8 mouse cellular contexts compared by ENCODE assay signal in the genomic region with DNA sequence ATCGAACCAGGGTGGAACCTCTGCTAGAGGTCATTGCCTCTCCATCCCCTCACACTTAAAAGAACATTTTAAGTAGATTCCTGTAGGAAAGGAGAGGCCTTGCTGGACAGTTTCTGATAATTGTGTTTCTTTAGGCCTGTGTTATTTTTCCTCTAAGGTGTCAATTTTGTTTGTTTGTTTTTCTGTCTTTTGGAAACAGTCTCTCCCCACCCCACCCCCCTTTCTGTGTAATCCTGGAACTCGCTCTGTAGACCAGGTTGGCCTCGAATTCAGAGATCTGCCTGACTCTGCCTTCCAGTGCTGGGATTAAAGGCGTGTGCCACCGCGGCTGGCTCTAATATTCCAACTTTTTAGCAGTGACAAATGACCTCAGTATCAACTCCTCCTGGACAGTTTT. TPM values are rescaled to one million over a fixed set of nuclear protein-coding genes. Genes with fewer than 3 reads are reported as not detected.
DNase-seq lines count a peak whose midpoint lies in the region; ATAC-seq and TF ChIP-seq lines count a peak whose summit lies in the region.

No protein-coding gene starts in this region.

- peaks cover 2% of the 10 kb centered on the region; the same call in 1 of the 2 replicates for H3K36me3 ChIP-seq in heart, embryonic 12.5 days
- peaks cover 16% of the 10 kb centered on the region for H3K36me3 ChIP-seq in E14TG2a.4 (ENCODE audit: insufficient read depth, low read length)
- no peaks in the 10 kb centered on the region for H3K36me3 ChIP-seq in forebrain, embryonic 15.5 days
- H3K36me3 ChIP-seq in liver, embryonic 16.5 days (ENCODE audit: control insufficient read depth, insufficient read depth) = peaks cover under 1% of the 10 kb centered on the region; the same call in 1 of the 2 replicates

- H3K27ac ChIP-seq in heart, embryonic 12.5 days (ENCODE audit: poor library complexity, severe bottlenecking) = peak overlapping the region; percentile 88
- H3K27ac ChIP-seq in forebrain, embryonic 15.5 days (replicated peaks) = peak overlapping the region; percentile 68
- peak overlapping the region; percentile 89 for H3K27ac ChIP-seq in liver, embryonic 16.5 days (ENCODE audit: low read length)

- H3K9ac ChIP-seq in heart, embryonic 12.5 days = peak overlapping the region; percentile 71
- peak overlapping the region; percentile 40; the same call in 1 of the 2 replicates for H3K9ac ChIP-seq in forebrain, embryonic 15.5 days (replicated peaks)
- peak overlapping the region; percentile 75 for H3K9ac ChIP-seq in liver, embryonic 16.5 days (ENCODE audit: low read depth, low read length)

- 54% methylated on average over 6 of the region's 6 CpGs for WGBS in heart, embryonic 12.5 days
- WGBS in forebrain, embryonic 15.5 days = 77% methylated on average over 6 of the region's 6 CpGs
- 44% methylated on average over 6 of the region's 6 CpGs for WGBS in liver, embryonic 16.5 days (ENCODE audit: insufficient replicate concordance)

- peak overlapping the region; percentile 75 for H3K4me2 ChIP-seq in heart, embryonic 12.5 days
- peak overlapping the region; percentile 59 for H3K4me2 ChIP-seq in forebrain, embryonic 15.5 days (replicated peaks)
- H3K4me2 ChIP-seq in liver, embryonic 16.5 days (ENCODE audit: low read depth, low read length) = peak overlapping the region; percentile 73

- H3K4me1 ChIP-seq in heart, embryonic 12.5 days (replicated peaks) = peaks cover 25% of the 10 kb centered on the region
- H3K4me1 ChIP-seq in E14TG2a.4 (replicated peaks; ENCODE audit: low read depth, low read length) = peaks cover 42% of the 10 kb centered on the region
- H3K4me1 ChIP-seq in forebrain, embryonic 15.5 days = peaks cover 22% of the 10 kb centered on the region
- peaks cover 26% of the 10 kb centered on the region for H3K4me1 ChIP-seq in liver, embryonic 16.5 days (ENCODE audit: control insufficient read depth, low read depth, low read length)

- no peak for TF ChIP-seq CTCF in E14TG2a.4 (conservative IDR thresholded peaks at IDR 0.05; ENCODE audit: low read length)

- peak overlapping the region; percentile 88 for H3K4me3 ChIP-seq in heart, embryonic 12.5 days
- H3K4me3 ChIP-seq in E14TG2a.4 (replicated peaks; ENCODE audit: low read length) = peak overlapping the region; percentile 93
- H3K4me3 ChIP-seq in forebrain, embryonic 15.5 days = peak overlapping the region; percentile 78
- H3K4me3 ChIP-seq in liver, embryonic 16.5 days (ENCODE audit: low read depth, low read length) = peak overlapping the region; percentile 66

- H3K27me3 ChIP-seq in heart, embryonic 12.5 days (replicated peaks) = no peaks in the 10 kb centered on the region
- H3K27me3 ChIP-seq in E14TG2a.4 (ENCODE audit: insufficient read depth, low read length) = no peaks in the 10 kb centered on the region
- H3K27me3 ChIP-seq in forebrain, embryonic 15.5 days = no peaks in the 10 kb centered on the region
- H3K27me3 ChIP-seq in liver, embryonic 16.5 days (ENCODE audit: control insufficient read depth, insufficient read depth, low read depth, low read length) = no peaks in the 10 kb centered on the region

- ATAC-seq in heart, embryonic 12.5 days (ENCODE audit: insufficient number of reproducible peaks, low FRiP score) = no peak
- no peak for ATAC-seq in forebrain, embryonic 15.5 days (replicated peaks)
- no peak for ATAC-seq in liver, embryonic 16.5 days (ENCODE audit: low read depth)
- ATAC-seq in CD4-positive, CD25-positive, alpha-beta regulatory T cell, adult 4 months = no peak

- DNase-seq in heart, postnatal 25 days (ENCODE audit: low spot score) = no peak
- DNase-seq in spleen, postnatal 4 days (ENCODE audit: low spot score in 2 of 2) = no peak
- DNase-seq in c-Kit-positive CD71-positive TER-119-positive erythroid progenitor cells, embryonic 14.5 days (ENCODE audit: low spot score) = no peak

- intact Hi-C loops in heart, postnatal 25 days (cut with DNase I) = loop anchor here (2.0 kb wide), 1 partner anchor 23 kb away; no protein-coding TSS in a partner anchor

- no peaks in the 10 kb centered on the region for H3K9me3 ChIP-seq in heart, embryonic 12.5 days (replicated peaks)
- no peaks in the 10 kb centered on the region for H3K9me3 ChIP-seq in E14TG2a.4 (ENCODE audit: low read length)
- no peaks in the 10 kb centered on the region for H3K9me3 ChIP-seq in forebrain, embryonic 15.5 days
- H3K9me3 ChIP-seq in liver, embryonic 16.5 days (replicated peaks; ENCODE audit: control insufficient read depth, low read length) = no peaks in the 10 kb centered on the region

RNA-seq across cellular contexts. Expression of gene Anp32e, which starts 0.8 kb away (rescaled TPM):
- 222 and 229 TPM in 2 replicates for polyA plus RNA-seq in heart, embryonic 12.5 days (2016; fragmentation: Nextera tagmentation; extraction: Ambion mirVana)
- 10 to 100 TPM; 74.2 to 92.2 TPM for total RNA-seq in heart, postnatal 25 days (2021)
- 196 and 207 TPM in 2 replicates for polyA plus RNA-seq in forebrain, embryonic 15.5 days (2015; fragmentation: Nextera tagmentation; extraction: Ambion mirVana)
- polyA plus RNA-seq in liver, embryonic 16.5 days (2015; fragmentation: Nextera tagmentation; extraction: Ambion mirVana) = 118 and 125 TPM in 2 replicates
- polyA plus RNA-seq in CD4-positive, CD25-positive, alpha-beta regulatory T cell, adult 4 months (2017; shearing (Covaris generic)) = 100 to 1,000 TPM; 162 to 241 TPM

RNA-seq across cellular contexts. Expression of gene Car14, which starts 23.8 kb away (rescaled TPM):
- polyA plus RNA-seq in heart, embryonic 12.5 days (2016; fragmentation: Nextera tagmentation; extraction: Ambion mirVana) = 24.7 and 26.3 TPM in 2 replicates
- total RNA-seq in heart, postnatal 25 days (2021) = 100 to 1,000 TPM; 171 to 175 TPM
- 10.5 and 14.0 TPM in 2 replicates for polyA plus RNA-seq in forebrain, embryonic 15.5 days (2015; fragmentation: Nextera tagmentation; extraction: Ambion mirVana)
- 14.6 and 15.4 TPM in 2 replicates for polyA plus RNA-seq in liver, embryonic 16.5 days (2015; fragmentation: Nextera tagmentation; extraction: Ambion mirVana)
- under 1 TPM in 1 of 2 experiments, not detected in 1; 0.39 TPM for polyA plus RNA-seq in CD4-positive, CD25-positive, alpha-beta regulatory T cell, adult 4 months (2017; shearing (Covaris generic))

RNA-seq across cellular contexts. Expression of gene Aph1a, which starts 34.5 kb away (rescaled TPM):
- polyA plus RNA-seq in heart, embryonic 12.5 days (2016; fragmentation: Nextera tagmentation; extraction: Ambion mirVana) = 31.8 and 33.8 TPM in 2 replicates
- total RNA-seq in heart, postnatal 25 days (2021) = 100 to 1,000 TPM; 110 to 120 TPM
- polyA plus RNA-seq in forebrain, embryonic 15.5 days (2015; fragmentation: Nextera tagmentation; extraction: Ambion mirVana) = 31.3 and 39.8 TPM in 2 replicates
- polyA plus RNA-seq in liver, embryonic 16.5 days (2015; fragmentation: Nextera tagmentation; extraction: Ambion mirVana) = 10.9 and 12.6 TPM in 2 replicates
- 10 to 100 TPM; 14.8 to 19.9 TPM for polyA plus RNA-seq in CD4-positive, CD25-positive, alpha-beta regulatory T cell, adult 4 months (2017; shearing (Covaris generic))

RNA-seq across cellular contexts. Expression of gene BC028528, which starts 36.5 kb away (rescaled TPM):
- 26.1 and 26.3 TPM in 2 replicates for polyA plus RNA-seq in heart, embryonic 12.5 days (2016; fragmentation: Nextera tagmentation; extraction: Ambion mirVana)
- total RNA-seq in heart, postnatal 25 days (2021) = 10 to 100 TPM in 1 of 2 experiments, 1 to 10 TPM in 1; 7.2 to 13.9 TPM
- polyA plus RNA-seq in forebrain, embryonic 15.5 days (2015; fragmentation: Nextera tagmentation; extraction: Ambion mirVana) = 12.7 and 14.7 TPM in 2 replicates
- polyA plus RNA-seq in liver, embryonic 16.5 days (2015; fragmentation: Nextera tagmentation; extraction: Ambion mirVana) = 5.5 and 6.8 TPM in 2 replicates
- 1 to 10 TPM; 1.0 to 3.3 TPM for polyA plus RNA-seq in CD4-positive, CD25-positive, alpha-beta regulatory T cell, adult 4 months (2017; shearing (Covaris generic))

RNA-seq across cellular contexts. Expression of gene Ciart, which starts 46.2 kb away (rescaled TPM):
- polyA plus RNA-seq in heart, embryonic 12.5 days (2016; fragmentation: Nextera tagmentation; extraction: Ambion mirVana) = 5.5 and 6.8 TPM in 2 replicates
- total RNA-seq in heart, postnatal 25 days (2021) = 10 to 100 TPM in 1 of 2 experiments, 1 to 10 TPM in 1; 2.1 to 12.9 TPM
- polyA plus RNA-seq in forebrain, embryonic 15.5 days (2015; fragmentation: Nextera tagmentation; extraction: Ambion mirVana) = 4.3 TPM in 2 replicates
- polyA plus RNA-seq in liver, embryonic 16.5 days (2015; fragmentation: Nextera tagmentation; extraction: Ambion mirVana) = 0.78 and 1.1 TPM in 2 replicates
- 1 to 10 TPM; 9.1 to 9.7 TPM for polyA plus RNA-seq in CD4-positive, CD25-positive, alpha-beta regulatory T cell, adult 4 months (2017; shearing (Covaris generic))
